Mouse (Mus musculus) heart, adult 10 weeks (tissue): ENCODE data around the gene Gpr152. TPM values are rescaled to one million over a fixed set of nuclear protein-coding genes. Genes with fewer than 3 reads are reported as not detected.

ENCODE experiments used
- polyA plus RNA-seq: library from polyadenylated mRNA; stranded (reverse); fragments of 350-450 nt; fragmentation: Illumina TruSeq; extraction: RNeasy Lipid Tissue Mini Kit (QIAGEN cat#74804); gene quantifications from one replicate; pipeline ENCODE4 v1.2.3, GENCODE M21; 2014; ENCODE audit warnings: low read depth, low replicate concordance

Gene Gpr152
- not detected for polyA plus RNA-seq

GRCm38 (mm10) chr19:4139446-4139845 lies at the start of gene Gpr152:
Gpr152 (plus strand) TSS chr19:4139787.

GRCm38 (mm10) chr19:4096642-4097440 lies 42.7 kb upstream of the Gpr152 start, which contains the start of gene Cdk2ap2:
Cdk2ap2 (plus strand) TSS chr19:4097182.

GRCm38 (mm10) chr19:4099837-4100717 lies 39.5 kb upstream of the Gpr152 start, which contains the start of gene Pitpnm1:
Pitpnm1 (plus strand) TSS chr19:4099998.

GRCm38 (mm10) chr19:4125741-4126696 lies 13.6 kb upstream of the Gpr152 start, which contains the start of gene Aip:
Aip (minus strand) TSS chr19:4125858.

GRCm38 (mm10) chr19:4143759-4144268 lies 4.2 kb downstream of the Gpr152 start, which contains the start of gene Cabp4:
Cabp4 (minus strand) TSS chr19:4144033.

GRCm38 (mm10) chr19:4148491-4148806 lies 8.9 kb downstream of the Gpr152 start, which contains the start of gene Coro1b:
Coro1b (plus strand) TSS chr19:4148619.

GRCm38 (mm10) chr19:4153232-4153654 lies 13.7 kb downstream of the Gpr152 start, which contains the start of gene Ptprcap:
Ptprcap (plus strand) TSS chr19:4153604.

GRCm38 (mm10) chr19:4162646-4163542 lies 23.3 kb downstream of the Gpr152 start, which contains the start of gene Rps6kb2:
Rps6kb2 (minus strand) TSS chr19:4163354.

GRCm38 (mm10) chr19:4175368-4175947 lies 35.9 kb downstream of the Gpr152 start, which contains the start of gene Carns1:
Carns1 (minus strand) TSS chr19:4175479.

GRCm38 (mm10) chr19:4190831-4191334 lies 51.3 kb downstream of the Gpr152 start, which contains the start of gene Tbc1d10c:
Tbc1d10c (minus strand) TSS chr19:4191284.

GRCm38 (mm10) chr19:4191528-4192250 lies 52.1 kb downstream of the Gpr152 start, which contains the start of gene Ppp1ca:
Ppp1ca (plus strand) TSS chr19:4192065.

Other genes starting within 250 kb of the Gpr152 start
- 21.1 TPM for gene Tcirg1, start 232.7 kb upstream of the Gpr152 start, polyA plus RNA-seq
- 561 TPM for gene Ndufs8, start 227.0 kb upstream of the Gpr152 start, polyA plus RNA-seq
- gene Aldh3b1, start 210.0 kb upstream of the Gpr152 start, polyA plus RNA-seq = 2.2 TPM
- gene Unc93b1, start 204.6 kb upstream of the Gpr152 start, polyA plus RNA-seq = 19.0 TPM
- 2.3 TPM for gene Aldh3b3, start 181.1 kb upstream of the Gpr152 start, polyA plus RNA-seq
- 0.37 TPM for gene Aldh3b2, start 167.5 kb upstream of the Gpr152 start, polyA plus RNA-seq
- 51.1 TPM for gene Acy3, start 153.2 kb upstream of the Gpr152 start, polyA plus RNA-seq
- gene Tbx10, start 147.0 kb upstream of the Gpr152 start, polyA plus RNA-seq = not detected
- 167 TPM for gene Nudt8, start 139.2 kb upstream of the Gpr152 start, polyA plus RNA-seq
- gene Gm49405, start 139.2 kb upstream of the Gpr152 start, polyA plus RNA-seq = 9.5 TPM
- gene Doc2g, start 136.5 kb upstream of the Gpr152 start, polyA plus RNA-seq = 265 TPM
- gene Ndufv1, start 127.0 kb upstream of the Gpr152 start, polyA plus RNA-seq = 979 TPM
- gene Gstp1, start 101.8 kb upstream of the Gpr152 start, polyA plus RNA-seq = 343 TPM
- gene Gstp2, start 93.8 kb upstream of the Gpr152 start, polyA plus RNA-seq = 33.1 TPM
- not detected for gene Gstp3, start 80.2 kb upstream of the Gpr152 start, polyA plus RNA-seq
- not detected for gene Cabp2, start 58.2 kb upstream of the Gpr152 start, polyA plus RNA-seq
- 40.5 TPM for gene Cdk2ap2, start 42.6 kb upstream of the Gpr152 start, polyA plus RNA-seq
- gene Pitpnm1, start 39.8 kb upstream of the Gpr152 start, polyA plus RNA-seq = 21.9 TPM
- gene Aip, start 13.9 kb upstream of the Gpr152 start, polyA plus RNA-seq = 71.4 TPM
- not detected for gene Cabp4, start 4.2 kb downstream of the Gpr152 start, polyA plus RNA-seq
- gene Coro1b, start 8.8 kb downstream of the Gpr152 start, polyA plus RNA-seq = 54.9 TPM
- gene Ptprcap, start 13.8 kb downstream of the Gpr152 start, polyA plus RNA-seq = 1.1 TPM
- gene Rps6kb2, start 23.6 kb downstream of the Gpr152 start, polyA plus RNA-seq = 26.9 TPM
- 49.6 TPM for gene Carns1, start 35.7 kb downstream of the Gpr152 start, polyA plus RNA-seq
- gene Tbc1d10c, start 51.5 kb downstream of the Gpr152 start, polyA plus RNA-seq = 22.6 TPM
- gene Ppp1ca, start 52.3 kb downstream of the Gpr152 start, polyA plus RNA-seq = 318 TPM
- 6.4 TPM for gene Rad9a, start 61.9 kb downstream of the Gpr152 start, polyA plus RNA-seq
- 3.0 TPM for gene Clcf1, start 74.5 kb downstream of the Gpr152 start, polyA plus RNA-seq
- not detected for gene AC109138.7, start 74.6 kb downstream of the Gpr152 start, polyA plus RNA-seq
- 21.7 TPM for gene Pold4, start 92.1 kb downstream of the Gpr152 start, polyA plus RNA-seq
- gene Ssh3, start 129.4 kb downstream of the Gpr152 start, polyA plus RNA-seq = 11.7 TPM
- 0.97 TPM for gene Ankrd13d, start 143.3 kb downstream of the Gpr152 start, polyA plus RNA-seq
- gene Grk2, start 166.4 kb downstream of the Gpr152 start, polyA plus RNA-seq = 50.7 TPM